In the genomic region with DNA sequence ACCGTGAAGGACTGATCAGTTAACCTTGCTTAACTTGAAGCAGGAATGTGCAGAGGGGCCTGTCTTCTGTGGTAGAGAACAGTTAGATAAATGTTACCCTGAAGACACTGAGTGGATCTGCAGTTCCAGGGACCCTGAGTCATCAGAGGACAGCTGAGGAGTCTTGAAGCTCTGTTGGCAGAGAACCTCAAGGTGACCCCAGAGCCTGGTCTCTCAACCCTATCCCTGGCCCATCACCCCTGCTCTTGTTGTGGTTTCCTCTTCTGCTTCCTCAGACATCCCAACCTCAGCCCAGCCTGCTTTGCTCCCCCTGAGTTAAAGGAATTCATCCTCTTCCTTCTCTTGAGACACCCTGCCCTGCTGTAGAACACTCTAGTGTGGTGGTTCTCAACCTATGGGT, we compare ENCODE assay signal across 24 mouse cellular contexts. TPM values are rescaled to one million over a fixed set of nuclear protein-coding genes. Genes with fewer than 3 reads are reported as not detected.
"Had no signal": no experiment of that assay in that cellular context is flagged by ENCODE, and none has a peak within 500 bp of the region (broad histone marks: within the 10 kb centered on the region; RNA-seq: fewer than 3 reads in every experiment).

A gene (plus strand): TSS at position 100 of the 400 bp plus-strand sequence.

- H3K4me3 ChIP-seq: limb, embryonic 12.5 days; limb, embryonic 15.5 days; megakaryocyte, embryonic 14.5 days; midbrain, embryonic 10.5 days; midbrain, embryonic 13.5 days; myocyte; neural tube, embryonic 13.5 days had no signal

- ATAC-seq: inflammation-experienced regulatory T-cells, adult 6 months; intestine, embryonic 16.5 days; liver, postnatal 0 days; lung, postnatal 0 days; midbrain, embryonic 13.5 days; midbrain, embryonic 16.5 days had no signal

- DNase-seq: kidney, postnatal 36 days; left cerebral cortex, postnatal 4 days; liver, postnatal 0 days; lung, embryonic 14.5 days; retina, postnatal 1 day; thymus, adult 18-20 months; thymus, postnatal 36 days had no signal

- H3K36me3 ChIP-seq: limb, embryonic 12.5 days; limb, embryonic 15.5 days; midbrain, embryonic 10.5 days; midbrain, embryonic 13.5 days; neural tube, embryonic 13.5 days had no signal

- H3K27ac ChIP-seq: limb, embryonic 12.5 days; limb, embryonic 15.5 days; liver, embryonic 14.5 days; macrophage; midbrain, embryonic 10.5 days; midbrain, embryonic 13.5 days; neural tube, embryonic 13.5 days had no signal

- H3K9ac ChIP-seq: limb, embryonic 12.5 days; limb, embryonic 15.5 days; liver, embryonic 14.5 days; liver, postnatal 0 days; lung, embryonic 14.5 days; midbrain, embryonic 13.5 days; neural tube, embryonic 13.5 days had no signal

- H3K9me3 ChIP-seq: limb, embryonic 12.5 days; limb, embryonic 15.5 days; midbrain, embryonic 10.5 days; midbrain, embryonic 13.5 days; neural tube, embryonic 13.5 days had no signal

- H3K4me1 ChIP-seq: limb, embryonic 12.5 days; limb, embryonic 15.5 days; midbrain, embryonic 13.5 days; neural tube, embryonic 13.5 days had no signal

- H3K4me2 ChIP-seq: limb, embryonic 12.5 days; limb, embryonic 15.5 days; liver, embryonic 11.5 days; lung, embryonic 14.5 days; midbrain, embryonic 13.5 days; neural tube, embryonic 13.5 days had no signal

RNA-seq across cellular contexts. Expression of the gene that starts here (rescaled TPM):
- total RNA-seq: layer of hippocampus, adult 18-20 months; layer of hippocampus, postnatal 14 days; monocyte, adult 5-6 weeks had no signal
- polyA plus RNA-seq: limb, embryonic 12.5 days; liver, embryonic 11.5 days; liver, postnatal 0 days; lung, embryonic 14.5 days; lung, postnatal 0 days; macrophage; midbrain, embryonic 10.5 days; midbrain, embryonic 13.5 days; midbrain, embryonic 16.5 days; neural tube, embryonic 13.5 days had no signal
